Mouse (Mus musculus): ENCODE data around the gene Btbd2.

- no peak for TF ChIP-seq POLR2A (IDR thresholded peaks at IDR 0.05; ENCODE audit: low read depth, low read length)
- TF ChIP-seq CTCF (IDR thresholded peaks at IDR 0.05; ENCODE audit: extremely low read depth, insufficient read depth, insufficient read length, insufficient replicate concordance): peak; percentile 61; the same call in 1 of the 2 replicates
Observed at GRCm38 (mm10) chr10:80661149-80661548, 4.3 kb upstream of the Btbd2 start.
